Mouse (Mus musculus): ENCODE data around the gene Htra1.

The Htra1 gene

GRCm38 (mm10) chr7:130935421-130935792 is 504 bp upstream of the Htra1 start:
- DNase-seq (ENCODE audit: low read depth, low spot score): peak; percentile 29

- DNase-seq (ENCODE audit: low read depth, low spot score): peak; percentile 56
Measured at GRCm38 (mm10) chr7:130936472-130936951, 601 bp downstream of the Htra1 start.

- no peak for DNase-seq (ENCODE audit: low read depth, low spot score)
Measured at GRCm38 (mm10) chr7:130937266-130937841, 1.4 kb downstream of the Htra1 start.

DNA sequence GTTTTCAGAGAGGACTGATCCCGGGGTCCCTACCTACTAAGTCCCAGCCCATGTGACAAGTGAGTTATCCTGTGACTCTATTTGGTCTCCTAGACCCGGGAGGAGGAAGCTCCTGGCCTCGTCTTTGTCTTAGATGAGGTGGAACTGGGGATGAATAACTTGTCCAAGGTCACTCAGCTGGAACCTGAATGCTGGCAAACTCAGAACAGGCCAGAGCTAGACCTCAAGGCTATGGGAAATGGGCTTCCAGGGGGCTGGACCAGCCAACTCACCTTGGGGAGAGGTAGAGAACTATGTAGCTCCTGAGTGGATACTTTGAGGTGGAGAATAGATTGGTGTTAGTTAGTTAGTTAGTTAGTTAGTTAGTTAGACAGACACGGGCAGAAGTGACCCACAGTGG is 2.1 kb downstream of the Htra1 start:
- DNase-seq (ENCODE audit: low read depth, low spot score): peak; percentile 66

- DNase-seq (ENCODE audit: low read depth, low spot score): no peak
Measured at GRCm38 (mm10) chr7:130938896-130939295, 3.0 kb downstream of the Htra1 start.

DNA sequence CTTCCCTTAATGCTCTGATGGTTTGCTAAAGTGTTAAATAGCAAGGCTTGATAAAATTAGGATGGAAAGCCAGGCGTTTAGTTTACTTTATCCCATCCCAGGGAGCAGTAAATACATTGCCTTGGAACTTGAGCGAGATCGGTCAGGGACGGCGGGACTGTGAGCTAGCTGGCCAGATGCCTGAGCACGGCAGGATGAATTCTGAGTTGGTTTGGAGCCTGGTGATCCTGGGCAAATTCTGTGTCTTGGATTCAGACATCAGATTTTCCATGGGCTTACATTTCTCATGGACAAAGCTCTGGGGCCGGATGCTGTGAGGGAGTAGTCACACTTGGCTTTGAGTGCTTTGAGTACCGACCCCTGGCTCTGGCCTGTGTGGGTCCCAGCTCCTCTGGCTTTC is 4.8 kb downstream of the Htra1 start:
- no peak for DNase-seq (ENCODE audit: low read depth, low spot score)

GRCm38 (mm10) chr7:130943280-130943895 is 7.5 kb downstream of the Htra1 start:
- no peak for DNase-seq (ENCODE audit: low read depth, low spot score)

DNA sequence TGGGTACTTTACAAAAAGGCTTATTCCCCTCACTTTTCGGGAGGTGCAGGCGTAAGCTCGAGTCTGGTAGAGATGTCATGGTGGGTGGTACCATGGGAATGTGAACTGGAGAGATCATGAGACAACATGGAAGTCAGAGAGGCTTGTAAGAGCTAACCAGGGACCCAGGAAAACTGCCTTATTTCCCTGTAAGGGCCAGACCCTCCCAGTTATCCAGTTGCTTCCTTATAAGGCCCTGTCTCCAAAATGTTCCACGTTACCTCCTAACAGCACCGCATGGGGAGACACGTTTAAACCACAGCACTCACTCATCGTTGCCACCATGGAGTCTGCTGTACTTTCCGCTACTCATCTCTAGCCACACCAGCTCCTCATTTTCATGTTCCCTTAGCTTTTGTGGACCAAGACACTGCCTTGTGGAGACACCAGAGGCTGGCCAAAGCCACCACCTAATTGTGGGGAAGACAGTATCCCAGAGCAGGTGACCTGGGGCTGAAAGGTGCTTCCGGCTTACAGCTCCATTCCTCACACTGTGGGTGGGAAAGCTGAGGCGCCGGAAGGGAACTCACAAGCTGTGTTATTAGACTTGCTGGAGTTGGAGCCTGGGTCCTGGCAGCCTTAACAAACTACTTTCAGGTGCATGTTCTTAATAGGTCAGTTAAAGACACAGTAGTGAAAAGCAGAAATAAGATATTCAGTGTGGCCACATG is 9.0 kb downstream of the Htra1 start:
- peak; percentile 61 for DNase-seq (ENCODE audit: low read depth, low spot score)

GRCm38 (mm10) chr7:130945730-130946129 is 9.8 kb downstream of the Htra1 start:
- DNase-seq (ENCODE audit: low read depth, low spot score): peak; percentile 93

GRCm38 (mm10) chr7:130946303-130946702 is 10.4 kb downstream of the Htra1 start:
- DNase-seq (ENCODE audit: low read depth, low spot score): peak; percentile 75

DNA sequence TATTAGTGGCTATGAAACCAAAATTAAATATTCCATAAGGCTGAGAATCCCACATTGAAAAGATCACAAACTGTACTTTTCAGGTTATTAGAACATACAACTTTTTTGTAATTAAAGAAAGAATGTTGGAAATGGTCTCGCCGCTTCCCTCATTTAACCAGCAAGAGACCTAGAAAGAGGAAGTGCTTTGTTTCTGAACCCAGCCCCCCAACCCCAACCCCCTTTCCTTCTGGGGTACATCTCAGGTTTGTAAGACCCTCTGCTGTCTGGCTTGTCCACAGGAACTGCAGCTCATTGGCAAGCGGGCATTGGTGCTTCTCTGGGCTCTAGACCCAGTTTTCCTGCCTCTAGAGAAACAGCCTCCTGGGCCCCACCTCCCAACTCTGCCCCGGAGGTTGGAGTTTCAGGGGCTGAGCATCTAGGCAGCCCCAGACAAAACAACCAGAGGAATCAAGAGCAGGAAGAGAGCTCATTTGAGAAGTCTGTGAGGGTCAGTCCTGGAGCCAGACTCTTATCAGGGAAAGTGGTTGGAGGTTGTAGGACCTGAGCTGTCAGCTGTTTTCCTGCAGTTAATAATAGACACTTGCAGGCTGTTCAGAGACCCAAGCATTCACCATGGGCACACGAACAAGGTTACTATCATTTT is 12.8 kb downstream of the Htra1 start:
- DNase-seq (ENCODE audit: low read depth, low spot score): no peak

DNA sequence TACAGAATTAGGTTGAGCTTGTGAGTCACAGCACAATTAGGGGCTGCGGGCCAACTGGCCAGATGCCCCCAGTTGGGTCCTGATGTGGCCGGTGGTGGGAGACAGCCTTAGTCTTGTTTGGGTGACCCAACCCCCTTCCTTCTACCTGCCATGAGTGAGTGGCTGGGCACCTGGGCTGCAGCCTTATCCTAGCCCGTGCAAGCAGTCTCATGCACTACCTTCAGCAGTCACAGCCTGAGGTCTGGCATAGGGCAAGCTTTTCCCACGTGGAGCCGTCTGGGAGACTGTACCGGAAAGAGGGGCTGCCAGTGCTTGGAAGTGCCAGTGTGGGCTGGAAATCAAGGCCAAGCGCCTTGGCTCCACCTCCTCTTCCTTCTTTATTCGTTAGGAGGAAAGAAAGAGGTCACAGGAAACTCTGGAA is 13.4 kb downstream of the Htra1 start:
- peak; percentile 84 for DNase-seq (ENCODE audit: low read depth, low spot score)

- no peak for DNase-seq (ENCODE audit: low read depth, low spot score)
Measured at GRCm38 (mm10) chr7:130950482-130950881, 14.6 kb downstream of the Htra1 start.

GRCm38 (mm10) chr7:130951004-130951403 is 15.1 kb downstream of the Htra1 start:
- DNase-seq (ENCODE audit: low read depth, low spot score): no peak

GRCm38 (mm10) chr7:130953376-130953775 is 17.5 kb downstream of the Htra1 start:
- DNase-seq (ENCODE audit: low read depth, low spot score): no peak

DNA sequence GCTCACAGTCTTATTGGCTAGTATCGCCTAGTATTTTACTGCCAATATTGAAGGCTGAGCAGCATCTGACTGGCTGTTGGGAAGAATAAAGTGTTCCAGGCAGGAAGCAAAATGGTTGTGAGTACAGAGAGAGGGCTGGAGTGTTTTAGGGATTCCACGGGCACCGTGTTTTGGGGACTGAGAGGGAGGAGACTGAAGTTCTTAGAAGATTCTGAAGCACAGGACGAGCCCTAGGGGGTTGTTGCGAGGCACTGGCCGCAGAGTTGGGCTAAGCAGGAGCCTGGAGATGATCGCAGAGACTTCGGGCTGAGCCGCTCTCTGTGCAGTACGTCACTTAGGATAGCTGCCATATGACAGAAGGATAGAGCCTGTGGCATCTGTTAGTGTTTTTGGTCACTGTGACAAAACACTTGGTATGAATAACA is 18.3 kb downstream of the Htra1 start:
- no peak for DNase-seq (ENCODE audit: low read depth, low spot score)

DNA sequence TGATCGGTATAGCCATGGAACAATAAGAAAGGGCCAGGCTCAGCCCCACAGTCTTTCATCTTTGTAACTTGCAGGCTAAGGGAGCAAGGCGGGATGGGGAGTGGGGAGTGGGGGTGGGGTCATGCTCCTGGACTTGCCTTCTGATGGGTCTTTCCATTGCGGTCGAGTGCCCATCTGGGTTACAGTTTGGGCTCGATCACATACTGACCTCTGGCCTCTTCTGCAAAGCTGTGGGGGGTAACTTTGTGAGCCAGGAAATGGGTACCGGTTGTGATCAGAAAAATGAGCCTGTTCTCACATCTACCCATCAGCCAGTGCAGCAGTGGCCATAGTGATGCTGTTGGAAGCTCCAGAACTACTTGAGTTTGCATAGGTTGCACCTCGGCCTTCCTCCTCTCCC is 22.6 kb downstream of the Htra1 start:
- no peak for DNase-seq (ENCODE audit: low read depth, low spot score)

GRCm38 (mm10) chr7:130959868-130960267 is 24.0 kb downstream of the Htra1 start:
- DNase-seq (ENCODE audit: low read depth, low spot score): no peak

DNA sequence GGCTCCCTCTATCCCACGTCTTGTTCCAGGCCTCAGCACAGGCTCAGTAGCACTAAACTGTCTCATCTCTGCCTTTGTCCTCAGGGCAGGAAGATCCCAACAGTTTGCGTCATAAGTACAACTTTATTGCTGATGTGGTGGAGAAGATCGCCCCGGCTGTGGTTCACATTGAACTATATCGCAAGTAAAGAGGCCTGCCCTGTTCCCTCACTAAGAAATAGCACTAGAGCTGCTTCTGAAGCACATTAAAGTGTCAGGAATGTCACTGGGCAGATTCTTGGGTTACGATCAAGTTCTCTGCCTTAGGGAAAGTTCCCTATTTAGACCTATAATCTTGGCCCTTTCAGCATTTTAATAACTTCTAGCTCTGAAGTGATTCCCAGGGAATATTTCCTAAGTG is 25.5 kb downstream of the Htra1 start:
- DNase-seq (ENCODE audit: low read depth, low spot score): no peak

- DNase-seq (ENCODE audit: low read depth, low spot score): no peak
Measured at GRCm38 (mm10) chr7:130964686-130965085, 28.8 kb downstream of the Htra1 start.

DNA sequence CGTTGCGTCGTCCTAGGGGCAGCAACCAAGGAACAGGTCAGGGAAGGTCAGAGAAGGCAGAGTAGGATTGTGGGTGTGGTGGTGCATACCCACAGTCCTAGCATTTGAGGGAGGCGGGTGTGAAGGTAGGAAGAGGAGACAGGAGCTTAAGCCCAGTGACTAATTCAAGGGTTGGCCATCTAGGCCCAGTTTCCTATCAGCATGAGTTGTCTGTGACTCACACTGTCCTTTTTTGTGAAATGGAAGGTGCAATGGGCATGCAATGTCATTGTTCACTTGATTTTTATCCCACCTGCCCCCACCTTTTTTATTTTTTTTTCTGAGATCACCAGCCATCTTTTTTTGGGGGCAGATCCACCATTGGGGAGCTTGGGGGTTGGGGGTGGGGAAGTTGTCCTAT is 29.5 kb downstream of the Htra1 start:
- no peak for DNase-seq (ENCODE audit: low read depth, low spot score)

GRCm38 (mm10) chr7:130965909-130966365 is 30.0 kb downstream of the Htra1 start:
- peak; percentile 40 for DNase-seq (ENCODE audit: low read depth, low spot score)
